Mouse (Mus musculus): ENCODE measurements around the gene Megf8.

DNA sequence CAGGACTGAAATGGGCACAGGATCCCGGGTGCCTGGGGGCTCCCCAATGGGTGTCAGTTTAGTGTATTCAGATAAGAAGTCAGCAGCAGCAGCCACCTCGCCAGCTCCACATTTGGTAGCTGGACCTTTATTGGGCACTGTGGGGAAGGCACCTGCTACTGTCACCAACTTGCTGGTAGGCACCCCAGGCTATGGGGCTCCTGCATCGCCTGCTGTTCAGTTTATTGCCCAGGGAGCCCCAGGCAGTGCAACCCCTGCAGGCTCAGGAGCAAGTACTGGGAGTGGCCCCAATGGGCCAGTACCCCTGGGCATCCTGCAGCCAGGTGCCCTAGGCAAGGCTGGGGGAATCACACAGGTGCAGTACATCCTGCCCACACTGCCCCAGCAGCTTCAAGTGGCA lies 28.2 kb upstream of the Megf8 start:
- TF ChIP-seq CTCF (IDR thresholded peaks at IDR 0.05) (no peak), EP300 (IDR thresholded peaks at IDR 0.05) (no peak)

Data from lung, postnatal 0 days (tissue).